8 mouse cellular contexts compared by ENCODE assay signal in genomic region chr11:75455041-75455736, GRCm38 (mm10). TPM values are rescaled to one million over a fixed set of nuclear protein-coding genes. Genes with fewer than 3 reads are reported as not detected.
DNase-seq lines count a peak whose midpoint lies in the region; ATAC-seq and TF ChIP-seq lines count a peak whose summit lies in the region.

No protein-coding gene starts in this region.

- no peak for TF ChIP-seq CTCF in testis, adult 2 months (IDR thresholded peaks at IDR 0.05; ENCODE audit: control insufficient read depth, insufficient read depth, insufficient replicate concordance, low read depth, low read length)

- no peaks in the 10 kb centered on the region for H3K27me3 ChIP-seq in testis, adult 2 months (ENCODE audit: control insufficient read depth, insufficient read depth, low read length)
- no peaks in the 10 kb centered on the region for H3K27me3 ChIP-seq in forebrain, embryonic 15.5 days
- no peaks in the 10 kb centered on the region for H3K27me3 ChIP-seq in limb, embryonic 12.5 days
- H3K27me3 ChIP-seq in neural tube, embryonic 13.5 days = no peaks in the 10 kb centered on the region

- no peak for TF ChIP-seq POLR2A in testis, adult 2 months (IDR thresholded peaks at IDR 0.05; ENCODE audit: control insufficient read depth, low read depth, low read length)

- H3K9me3 ChIP-seq in forebrain, embryonic 15.5 days = no peaks in the 10 kb centered on the region
- no peaks in the 10 kb centered on the region for H3K9me3 ChIP-seq in limb, embryonic 12.5 days
- no peaks in the 10 kb centered on the region for H3K9me3 ChIP-seq in neural tube, embryonic 13.5 days

- H3K36me3 ChIP-seq in testis, adult 2 months (ENCODE audit: control insufficient read depth, insufficient read depth, low read length) = no peaks in the 10 kb centered on the region
- H3K36me3 ChIP-seq in forebrain, embryonic 15.5 days = no peaks in the 10 kb centered on the region
- peaks cover 12% of the 10 kb centered on the region for H3K36me3 ChIP-seq in limb, embryonic 12.5 days
- peaks cover 19% of the 10 kb centered on the region for H3K36me3 ChIP-seq in neural tube, embryonic 13.5 days

- intact Hi-C loops in left cerebral cortex, postnatal 4 days (cut with DNase I) = loop anchor here (5.0 kb wide), 1 partner anchor 273 kb away; no protein-coding TSS in a partner anchor

- H3K4me3 ChIP-seq in testis, adult 2 months (ENCODE audit: control insufficient read depth, low read depth, low read length) = no peak overlapping the region
- peak overlapping the region; percentile 79 for H3K4me3 ChIP-seq in forebrain, embryonic 15.5 days
- peak overlapping the region; percentile 68 for H3K4me3 ChIP-seq in limb, embryonic 12.5 days (replicated peaks)
- peak overlapping the region; percentile 76 for H3K4me3 ChIP-seq in neural tube, embryonic 13.5 days

- H3K27ac ChIP-seq in testis, adult 2 months (ENCODE audit: control insufficient read depth, insufficient read depth, low read depth, low read length) = peak overlapping the region; percentile 54
- peak overlapping the region; percentile 58 for H3K27ac ChIP-seq in forebrain, embryonic 15.5 days (replicated peaks)
- peak overlapping the region; percentile 54; the same call in 1 of the 2 replicates for H3K27ac ChIP-seq in limb, embryonic 12.5 days
- H3K27ac ChIP-seq in neural tube, embryonic 13.5 days (replicated peaks) = peak overlapping the region; percentile 64

- no peak for DNase-seq in testis, postnatal 14 days (ENCODE audit: low spot score)
- DNase-seq in left cerebral cortex, postnatal 4 days = no peak
- no peak for DNase-seq in embryo, embryonic 9.5 days (ENCODE audit: extremely low spot score)
- DNase-seq in right cerebral cortex, adult 2 months (ENCODE audit: low spot score in 2 of 2) = no peak

- ATAC-seq in forebrain, embryonic 15.5 days (replicated peaks) = no peak
- ATAC-seq in limb, embryonic 12.5 days (ENCODE audit: insufficient number of reproducible peaks, insufficient read depth, low FRiP score, low TSS enrichment, low read depth) = no peak
- 0 out of 2 replicates have a peak, but pooled peaks have one; percentile 0 for ATAC-seq in neural tube, embryonic 13.5 days (ENCODE audit: low read depth)

- H3K4me2 ChIP-seq in forebrain, embryonic 15.5 days (replicated peaks) = peak overlapping the region; percentile 98
- peak overlapping the region; percentile 100 for H3K4me2 ChIP-seq in limb, embryonic 12.5 days
- H3K4me2 ChIP-seq in neural tube, embryonic 13.5 days = peak overlapping the region; percentile 100

- H3K4me1 ChIP-seq in testis, adult 2 months (ENCODE audit: control insufficient read depth, insufficient read depth, low read length) = peaks cover 21% of the 10 kb centered on the region
- H3K4me1 ChIP-seq in forebrain, embryonic 15.5 days = peaks cover 31% of the 10 kb centered on the region
- peaks cover 29% of the 10 kb centered on the region for H3K4me1 ChIP-seq in limb, embryonic 12.5 days (replicated peaks)
- peaks cover 50% of the 10 kb centered on the region for H3K4me1 ChIP-seq in neural tube, embryonic 13.5 days (replicated peaks)

- WGBS in forebrain, embryonic 15.5 days = 81% methylated on average over 10 of the region's 10 CpGs
- WGBS in limb, embryonic 12.5 days = 72% methylated on average over 10 of the region's 10 CpGs
- 77% methylated on average over 10 of the region's 10 CpGs for WGBS in neural tube, embryonic 13.5 days

- H3K9ac ChIP-seq in forebrain, embryonic 15.5 days (replicated peaks) = peak overlapping the region; percentile 76
- H3K9ac ChIP-seq in limb, embryonic 12.5 days (replicated peaks) = peak overlapping the region; percentile 74; the same call in 1 of the 2 replicates
- peak overlapping the region; percentile 84 for H3K9ac ChIP-seq in neural tube, embryonic 13.5 days

RNA-seq across cellular contexts. Expression of gene Wdr81, which starts 0.7 kb away (rescaled TPM):
- polyA plus RNA-seq in testis, adult 2 months (2012; rRNA removed) = 4.1 and 5.1 TPM in 2 replicates
- 7.7 and 8.2 TPM in 2 replicates for polyA plus RNA-seq in forebrain, embryonic 15.5 days (2015; fragmentation: Nextera tagmentation; extraction: Ambion mirVana)
- 6.8 and 7.1 TPM in 2 replicates for polyA plus RNA-seq in limb, embryonic 12.5 days (2016; fragmentation: Nextera tagmentation; extraction: Ambion mirVana)
- polyA plus RNA-seq in neural tube, embryonic 13.5 days (2015; fragmentation: Nextera tagmentation; extraction: Ambion mirVana) = 5.9 and 6.0 TPM in 2 replicates
- 10 to 100 TPM; 17.6 to 19.1 TPM for total RNA-seq in left cerebral cortex, postnatal 4 days (2021)

RNA-seq across cellular contexts. Expression of gene Tlcd2, which starts 6.3 kb away (rescaled TPM):
- 6.8 and 7.3 TPM in 2 replicates for polyA plus RNA-seq in testis, adult 2 months (2012; rRNA removed)
- 0.95 and 1.3 TPM in 2 replicates for polyA plus RNA-seq in forebrain, embryonic 15.5 days (2015; fragmentation: Nextera tagmentation; extraction: Ambion mirVana)
- polyA plus RNA-seq in limb, embryonic 12.5 days (2016; fragmentation: Nextera tagmentation; extraction: Ambion mirVana) = 15.6 and 17.5 TPM in 2 replicates
- polyA plus RNA-seq in neural tube, embryonic 13.5 days (2015; fragmentation: Nextera tagmentation; extraction: Ambion mirVana) = 3.9 and 4.3 TPM in 2 replicates
- under 1 TPM; 0.80 to 0.95 TPM for total RNA-seq in left cerebral cortex, postnatal 4 days (2021)

RNA-seq across cellular contexts. Expression of gene Serpinf2, which starts 15.8 kb away (rescaled TPM):
- 0.29 and 0.33 TPM in 2 replicates for polyA plus RNA-seq in testis, adult 2 months (2012; rRNA removed)
- polyA plus RNA-seq in forebrain, embryonic 15.5 days (2015; fragmentation: Nextera tagmentation; extraction: Ambion mirVana) = 0.22 TPM in 1 of 2 replicates, not detected in the other
- 0.09 and 0.35 TPM in 2 replicates for polyA plus RNA-seq in limb, embryonic 12.5 days (2016; fragmentation: Nextera tagmentation; extraction: Ambion mirVana)
- polyA plus RNA-seq in neural tube, embryonic 13.5 days (2015; fragmentation: Nextera tagmentation; extraction: Ambion mirVana) = 0.25 TPM in 1 of 2 replicates, not detected in the other
- total RNA-seq in left cerebral cortex, postnatal 4 days (2021) = under 1 TPM in 1 of 2 experiments, not detected in 1; 0.26 TPM

RNA-seq across cellular contexts. Expression of gene Prpf8, which starts 31.4 kb away (rescaled TPM):
- polyA plus RNA-seq in testis, adult 2 months (2012; rRNA removed) = 45.6 and 48.8 TPM in 2 replicates
- 55.0 and 58.3 TPM in 2 replicates for polyA plus RNA-seq in forebrain, embryonic 15.5 days (2015; fragmentation: Nextera tagmentation; extraction: Ambion mirVana)
- polyA plus RNA-seq in limb, embryonic 12.5 days (2016; fragmentation: Nextera tagmentation; extraction: Ambion mirVana) = 79.6 and 83.0 TPM in 2 replicates
- 47.3 and 51.3 TPM in 2 replicates for polyA plus RNA-seq in neural tube, embryonic 13.5 days (2015; fragmentation: Nextera tagmentation; extraction: Ambion mirVana)
- total RNA-seq in left cerebral cortex, postnatal 4 days (2021) = 100 to 1,000 TPM; 136 to 137 TPM

RNA-seq across cellular contexts. Expression of gene Serpinf1, which starts 32.7 kb away (rescaled TPM):
- polyA plus RNA-seq in testis, adult 2 months (2012; rRNA removed) = 13.2 and 13.3 TPM in 2 replicates
- 21.4 and 27.2 TPM in 2 replicates for polyA plus RNA-seq in forebrain, embryonic 15.5 days (2015; fragmentation: Nextera tagmentation; extraction: Ambion mirVana)
- polyA plus RNA-seq in limb, embryonic 12.5 days (2016; fragmentation: Nextera tagmentation; extraction: Ambion mirVana) = 177 and 181 TPM in 2 replicates
- polyA plus RNA-seq in neural tube, embryonic 13.5 days (2015; fragmentation: Nextera tagmentation; extraction: Ambion mirVana) = 60.8 and 74.9 TPM in 2 replicates
- total RNA-seq in left cerebral cortex, postnatal 4 days (2021) = 10 to 100 TPM; 15.1 to 19.9 TPM
